Mouse (Mus musculus) thymus, adult 2 months (tissue): ENCODE data around the gene Rcan2.

ENCODE experiments used
- CTCF ChIP-seq: fragments of 200-500 bp; IDR thresholded peaks from 2 replicates; pipeline ENCODE4 v1.5.1; 2012; ENCODE audit warnings: mild to moderate bottlenecking, control low read depth, low read length, moderate library complexity, borderline replicate concordance; ENCODE audit not compliant: control insufficient read depth, poor library complexity, insufficient read depth; ENCODE audit errors: extremely low read depth
- POLR2A ChIP-seq: fragments of 200-500 bp; IDR thresholded peaks from 2 replicates; pipeline ENCODE4 v1.6.1; 2012; ENCODE audit warnings: mild to moderate bottlenecking, low read length, control low read depth, moderate library complexity; ENCODE audit not compliant: control insufficient read depth, poor library complexity, insufficient read depth; ENCODE audit errors: extremely low read depth

DNA sequence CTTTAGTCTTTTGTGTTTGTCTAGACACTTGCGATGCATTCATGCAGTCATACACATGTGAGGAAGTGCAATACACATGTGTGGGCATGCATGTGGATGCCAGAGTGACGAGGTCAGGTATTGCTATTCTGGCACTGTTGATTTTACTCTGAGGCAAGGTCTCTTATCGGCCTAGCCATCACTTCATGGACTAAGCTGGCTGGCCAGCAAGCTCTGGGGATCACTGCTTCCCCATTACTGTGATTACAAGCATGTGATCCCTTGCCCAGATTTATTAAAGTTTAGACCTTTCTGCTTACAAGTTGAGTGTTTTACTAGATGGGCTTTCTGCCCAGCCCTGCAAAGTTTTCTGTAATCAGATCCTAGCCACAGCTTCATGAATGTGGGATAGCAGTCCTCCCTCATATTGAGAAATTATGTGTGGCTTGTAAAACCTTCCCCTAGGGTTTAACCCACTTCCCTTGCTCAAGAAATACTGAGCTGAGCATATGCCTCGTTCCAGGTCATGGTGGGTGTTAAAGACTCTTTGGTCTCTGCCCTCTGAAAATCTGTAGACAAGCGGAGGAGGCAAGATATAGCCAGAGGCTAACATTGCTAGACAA is 260.2 kb downstream of the Rcan2 start:
- no peak for TF ChIP-seq POLR2A
- TF ChIP-seq CTCF = no peak
